Mouse (Mus musculus) cortical plate, adult 2 months (tissue): ENCODE data around the gene Rnf128.

ENCODE experiments used
- CTCF ChIP-seq: fragments of 200-500 bp; IDR thresholded peaks from 2 replicates; pipeline ENCODE4 v1.5.1; 2011; ENCODE audit warnings: mild to moderate bottlenecking, control low read depth, low read length; ENCODE audit not compliant: insufficient read depth; ENCODE audit errors: extremely low read depth
- POLR2A ChIP-seq: fragments of 200-500 bp; IDR thresholded peaks from 2 replicates; pipeline ENCODE4 v1.6.1; 2011; ENCODE audit warnings: mild to moderate bottlenecking, low read length, control low read depth; ENCODE audit not compliant: insufficient read depth; ENCODE audit errors: extremely low read depth

DNA sequence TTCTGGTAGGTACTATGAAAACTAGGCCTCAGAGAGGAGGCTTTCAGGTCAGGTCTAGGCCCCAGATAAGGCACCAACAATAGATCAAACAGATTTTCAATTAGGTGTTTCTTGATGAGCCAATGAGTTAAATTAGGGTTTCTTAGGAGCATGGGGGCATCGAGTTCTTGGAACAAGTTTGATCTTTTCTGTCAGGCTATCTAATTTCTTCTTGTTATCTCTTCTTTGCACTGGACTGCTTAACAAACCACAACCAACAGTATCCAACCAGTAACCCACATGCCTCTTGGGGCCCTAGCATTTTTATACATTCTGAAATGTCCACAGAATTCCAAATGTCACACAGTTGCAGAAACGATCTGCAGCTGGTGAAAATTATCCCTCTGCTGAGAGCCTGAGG is 37.4 kb upstream of the Rnf128 start:
- TF ChIP-seq CTCF, result no peak
- no peak for TF ChIP-seq POLR2A
